Mouse (Mus musculus) adrenal gland, postnatal 4 days (tissue): ENCODE data around the gene Lrrc4b. TPM values are rescaled to one million over a fixed set of nuclear protein-coding genes. Genes with fewer than 3 reads are reported as not detected.

Experiments
- DNase-seq, 2 experiments: peaks; one replicate each; pipeline ENCODE4 v3.0.0; 2021 to 2022; ENCODE audit warnings: low spot score in 2 of 2, mixed read lengths in 2 of 2
- total RNA-seq, 2 experiments: library from RNA; stranded (reverse); gene quantifications; 2 replicates each; pipeline ENCODE4 v1.2.3; 2021

Gene Lrrc4b
- total RNA-seq, 2 experiments from 2014 or later = 18.7 to 18.8 TPM

DNA sequence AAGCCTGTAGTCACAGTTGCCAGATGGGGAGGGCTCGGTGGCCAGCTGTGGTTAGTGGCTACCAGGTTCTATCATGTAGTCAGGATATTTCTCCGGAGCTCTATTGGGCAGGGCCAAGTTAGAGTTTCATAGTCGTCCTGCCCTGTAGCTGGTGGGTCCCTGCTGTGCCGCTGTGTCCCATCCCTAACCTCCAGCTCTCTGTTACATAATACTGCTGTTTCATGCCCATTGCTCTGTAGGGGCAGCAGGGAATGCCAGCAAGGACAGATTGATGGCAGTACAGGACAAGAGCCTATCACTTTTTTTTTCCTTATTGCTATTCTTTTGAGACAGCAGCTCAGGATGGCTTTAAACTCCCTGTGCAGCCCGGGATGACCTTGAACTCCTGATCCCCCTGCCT, 7.0 kb downstream of the Lrrc4b start:
- DNase-seq = no peak

DNA sequence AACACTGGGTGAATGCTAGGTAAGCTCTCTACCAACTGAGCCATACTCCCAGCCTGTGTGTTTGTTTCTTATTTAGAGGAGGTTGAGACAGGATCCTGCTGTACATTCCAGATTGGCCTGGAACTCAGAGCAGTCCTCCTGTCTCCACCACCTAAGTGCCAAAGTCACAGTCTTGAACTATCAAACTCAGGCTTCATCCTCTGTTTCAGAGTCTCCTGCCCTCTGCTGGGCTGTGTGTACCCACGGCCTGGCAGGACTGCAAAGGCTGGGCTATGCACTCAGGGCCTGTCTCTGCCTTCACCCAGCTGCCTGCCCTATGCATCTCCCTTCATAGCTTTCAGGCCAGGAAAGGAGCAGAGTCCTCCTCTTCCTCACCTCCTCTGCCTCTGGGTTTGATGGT, 7.4 kb downstream of the Lrrc4b start:
- DNase-seq = no peak

DNA sequence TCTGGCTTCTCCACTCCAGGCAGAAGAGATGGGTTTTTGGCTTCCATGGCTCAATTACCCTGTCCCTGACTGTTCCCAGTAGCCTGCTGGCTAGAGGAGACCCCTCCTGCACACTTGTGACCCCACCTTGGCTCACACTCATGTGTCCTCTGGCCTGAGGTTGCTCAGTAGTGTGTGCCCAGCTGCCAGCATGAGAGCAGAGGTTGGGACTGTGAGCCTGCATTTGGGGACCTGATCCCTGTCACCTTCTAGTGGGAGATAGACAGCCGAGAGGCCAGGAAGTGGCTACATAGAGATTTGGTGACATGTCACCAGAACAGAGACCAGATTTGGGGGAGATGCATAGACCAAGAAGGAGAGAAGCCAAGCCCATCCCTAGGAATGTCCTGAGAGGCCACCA, 8.4 kb downstream of the Lrrc4b start:
- no peak for DNase-seq

DNA sequence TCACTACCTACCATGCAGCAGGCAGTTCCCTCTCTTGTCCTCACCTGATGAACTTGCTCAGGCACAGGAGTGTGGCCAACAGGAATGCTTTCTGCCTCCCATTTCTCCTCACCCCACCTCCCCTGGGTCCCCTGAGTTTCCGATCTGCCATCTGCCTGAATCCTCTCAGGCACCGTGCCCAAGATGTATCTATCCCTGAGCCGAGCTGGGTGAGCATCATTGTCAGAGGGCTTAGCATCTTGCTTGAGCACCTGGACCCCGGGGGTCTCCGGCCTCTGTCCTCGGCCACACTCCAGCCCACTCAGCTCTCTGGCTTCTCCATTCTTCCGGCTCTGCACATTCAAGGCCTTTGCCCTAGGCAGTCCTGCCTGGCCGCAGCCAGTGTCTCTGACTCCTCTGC, 9.1 kb downstream of the Lrrc4b start:
- DNase-seq = no peak

DNA sequence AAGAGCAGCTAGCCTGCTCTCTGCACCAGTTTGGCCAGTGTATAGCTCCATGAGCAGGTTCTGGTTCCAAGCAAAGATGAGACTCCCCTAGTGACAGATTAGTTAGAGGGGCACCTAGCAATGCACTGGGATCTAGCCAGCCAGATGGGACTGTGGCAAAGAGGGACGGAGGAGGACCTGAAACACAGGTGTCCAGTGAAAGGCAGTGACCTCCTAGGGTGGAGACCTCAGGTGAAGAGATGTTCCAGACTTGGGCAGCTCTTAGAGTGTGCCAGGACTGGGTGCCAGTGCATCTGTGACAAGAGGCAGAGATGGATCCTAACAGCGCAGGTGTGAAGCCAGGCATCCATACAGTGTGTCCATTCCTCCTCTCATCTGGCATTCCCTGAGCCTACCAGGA, 10.9 kb downstream of the Lrrc4b start:
- DNase-seq = no peak

DNA sequence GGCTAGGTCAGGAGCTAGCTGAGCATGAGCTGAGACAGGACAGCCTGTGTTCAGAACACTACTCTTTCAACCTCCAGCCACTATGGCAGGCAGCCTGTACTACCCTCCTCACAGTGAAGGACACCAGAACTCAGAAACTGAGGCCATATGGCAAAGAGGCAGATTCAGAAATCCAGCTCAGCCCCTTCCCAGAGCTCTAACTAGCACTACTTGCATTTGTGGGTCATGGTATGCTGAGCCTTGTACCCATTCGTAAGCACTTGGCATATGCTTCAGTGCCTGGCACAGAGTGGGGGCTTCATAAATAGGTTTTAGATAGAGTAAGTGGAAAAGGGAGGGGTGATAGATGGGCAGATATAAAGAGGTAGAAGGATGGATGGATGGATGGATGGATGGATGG, 11.7 kb downstream of the Lrrc4b start:
- DNase-seq = no peak

DNA sequence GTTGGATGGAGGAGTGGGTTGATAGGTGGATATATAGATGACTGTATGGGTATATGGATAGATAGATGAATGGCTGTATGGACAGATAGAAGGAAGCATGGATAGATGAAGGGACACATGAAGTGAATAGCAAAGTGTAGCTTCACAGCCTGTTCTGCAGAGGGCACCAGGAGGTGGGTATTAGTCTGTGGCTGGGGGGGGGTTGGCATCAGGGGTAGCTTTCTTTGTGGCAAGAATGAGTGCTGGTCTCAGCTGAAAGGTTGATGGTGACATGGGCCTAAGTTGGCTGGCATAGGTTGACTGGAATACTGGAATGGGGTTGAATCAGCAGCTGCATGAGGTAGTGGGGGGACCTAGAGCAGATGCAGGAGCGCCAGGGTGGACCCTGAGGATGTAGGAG, 12.4 kb downstream of the Lrrc4b start:
- no peak for DNase-seq

GRCm38 (mm10) chr7:44441648-44442109, 12.9 kb downstream of the Lrrc4b start:
- DNase-seq = no peak

DNA sequence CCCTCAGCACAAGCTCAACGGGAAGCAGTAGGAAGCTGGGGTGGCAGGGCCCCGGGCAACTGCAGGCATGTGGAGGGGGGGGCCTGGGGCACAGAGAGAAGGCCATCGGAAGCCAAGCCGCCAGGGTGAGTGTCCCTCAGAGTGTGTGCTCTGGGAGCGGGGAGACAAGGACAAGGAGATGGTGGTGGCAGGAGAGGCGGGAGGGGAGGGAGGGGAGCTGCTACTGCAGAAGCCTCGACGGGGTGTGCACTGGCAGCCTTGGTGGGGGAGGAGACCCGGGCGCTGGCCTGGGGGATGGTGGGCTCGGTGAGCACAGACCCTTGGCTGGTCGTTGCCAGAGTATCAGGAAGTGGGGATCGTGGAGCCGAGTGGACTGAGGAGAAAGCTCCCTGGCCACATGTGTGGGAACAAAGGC, 13.6 kb downstream of the Lrrc4b start:
- DNase-seq = no peak

GRCm38 (mm10) chr7:44443268-44444173, 14.7 kb downstream of the Lrrc4b start:
- no peak for DNase-seq

GRCm38 (mm10) chr7:44444886-44445527, 16.2 kb downstream of the Lrrc4b start:
- no peak for DNase-seq

GRCm38 (mm10) chr7:44445528-44445923, 16.7 kb downstream of the Lrrc4b start:
- no peak for DNase-seq

DNA sequence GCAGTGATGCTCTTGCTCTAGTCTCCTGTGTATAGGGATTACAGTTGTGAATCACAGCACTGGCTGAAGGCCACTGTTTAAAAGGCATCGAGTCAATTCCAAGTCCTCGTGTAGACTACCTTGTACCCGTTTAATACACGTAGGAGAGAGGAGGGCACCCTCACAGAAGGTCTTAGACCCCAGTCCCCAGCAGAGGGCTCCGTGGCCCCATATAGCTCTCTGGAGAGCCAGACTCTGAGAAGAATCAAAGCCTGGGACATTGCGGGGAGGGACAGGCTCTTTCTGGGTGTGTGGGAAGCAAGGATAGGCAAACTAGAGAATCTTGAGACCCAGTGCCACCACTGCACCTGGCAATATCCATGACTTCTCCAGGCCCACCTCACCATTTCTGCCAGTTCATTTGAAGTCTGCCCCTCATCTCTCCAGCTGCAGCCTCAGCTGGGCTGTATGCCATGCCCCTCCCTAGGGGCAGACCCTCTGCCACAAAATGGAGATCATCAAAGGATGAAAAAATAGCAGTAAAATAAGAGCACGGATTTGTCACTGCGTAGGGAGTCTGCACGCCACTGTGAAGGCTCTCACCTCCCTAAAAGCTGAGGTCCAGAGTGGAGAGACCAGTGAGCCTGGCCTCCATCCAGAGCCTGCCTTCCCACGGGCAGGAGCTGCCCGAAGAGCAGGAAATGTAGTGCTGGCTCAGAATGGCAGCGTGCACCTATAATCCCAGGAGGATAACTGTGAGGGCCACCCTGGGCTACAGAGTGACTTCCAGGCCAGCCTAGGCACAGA, 17.4 kb downstream of the Lrrc4b start:
- DNase-seq = no peak

DNA sequence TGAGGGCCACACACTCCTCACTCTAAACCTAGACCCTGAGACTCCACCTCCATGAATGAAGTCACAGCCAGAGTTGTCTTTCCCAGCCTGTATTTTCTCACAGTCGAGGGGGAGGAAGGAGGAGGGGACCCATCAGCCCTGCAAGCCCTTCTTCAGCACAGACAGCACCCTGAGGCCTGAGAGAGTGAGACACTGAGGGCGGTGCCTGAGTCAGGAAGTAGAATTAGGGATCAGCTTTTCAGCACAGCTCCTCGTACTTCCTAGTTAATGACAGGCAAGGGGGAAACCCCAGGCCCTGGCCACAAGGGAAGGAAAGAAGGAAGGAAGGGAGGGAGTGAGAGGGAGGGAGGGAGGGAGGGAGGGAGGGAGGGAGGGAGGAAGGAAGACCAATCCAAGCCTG, 24.4 kb downstream of the Lrrc4b start:
- DNase-seq = no peak

DNA sequence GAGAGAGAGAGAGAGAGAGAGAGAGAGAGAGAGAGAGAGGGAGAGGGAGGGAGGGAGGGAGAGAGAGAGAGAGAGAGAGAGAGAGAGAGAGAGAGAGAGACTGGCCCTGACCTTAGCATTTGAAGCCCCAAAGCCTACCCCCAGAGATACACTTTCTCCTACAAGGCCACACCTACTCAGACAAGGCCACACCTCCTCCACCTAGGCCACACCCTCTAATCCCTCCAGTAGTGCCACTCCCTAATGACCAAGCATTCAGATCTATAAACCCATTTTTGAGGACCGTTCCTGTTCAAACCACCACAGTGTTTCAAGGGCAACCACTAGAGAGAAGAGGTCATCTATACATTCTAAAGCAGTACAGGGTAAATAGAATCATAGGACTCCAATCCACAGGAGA, 27.5 kb downstream of the Lrrc4b start:
- DNase-seq = no peak

DNA sequence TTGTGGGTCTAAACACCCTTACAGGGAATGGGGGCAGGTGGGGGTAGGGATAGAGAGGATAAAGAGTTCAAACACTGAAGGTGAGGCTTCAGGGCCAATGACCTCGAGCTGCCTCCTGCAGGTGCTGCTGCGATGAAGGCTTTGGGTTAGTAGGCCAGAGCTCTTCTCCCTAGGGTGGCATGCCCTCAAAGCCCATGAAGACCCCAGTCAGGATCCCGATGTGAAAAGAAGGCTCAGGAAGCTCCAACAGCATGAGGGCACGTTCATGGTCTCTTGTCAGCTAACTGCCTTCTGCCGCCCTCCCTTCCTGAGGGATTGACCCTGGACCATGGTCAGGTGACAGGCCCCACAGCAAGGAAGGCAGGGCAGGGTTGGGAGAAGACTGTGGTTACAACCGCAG, 31.2 kb downstream of the Lrrc4b start:
- DNase-seq = no peak

- DNase-seq = no peak
These were observed 32.1 kb downstream of the Lrrc4b start for GRCm38 (mm10) chr7:44460767-44461502.

DNA sequence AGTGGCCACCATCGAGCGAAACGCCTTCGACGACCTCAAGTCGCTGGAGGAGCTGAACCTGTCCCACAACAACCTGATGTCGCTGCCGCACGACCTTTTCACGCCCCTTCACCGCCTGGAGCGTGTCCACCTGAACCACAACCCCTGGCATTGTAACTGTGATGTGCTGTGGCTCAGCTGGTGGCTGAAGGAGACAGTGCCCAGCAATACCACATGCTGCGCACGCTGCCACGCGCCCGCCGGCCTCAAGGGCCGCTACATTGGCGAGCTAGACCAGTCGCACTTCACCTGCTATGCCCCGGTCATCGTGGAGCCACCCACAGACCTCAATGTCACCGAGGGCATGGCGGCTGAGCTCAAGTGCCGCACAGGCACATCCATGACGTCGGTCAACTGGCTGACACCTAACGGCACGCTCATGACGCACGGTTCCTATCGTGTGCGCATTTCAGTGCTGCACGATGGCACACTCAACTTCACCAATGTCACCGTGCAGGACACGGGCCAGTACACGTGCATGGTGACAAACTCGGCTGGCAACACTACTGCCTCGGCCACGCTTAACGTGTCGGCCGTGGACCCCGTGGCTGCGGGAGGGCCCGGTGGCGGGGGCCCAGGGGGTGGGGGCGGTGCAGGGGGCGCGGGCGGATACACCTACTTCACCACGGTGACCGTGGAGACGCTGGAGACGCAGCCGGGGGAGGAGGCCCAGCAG, 32.8 kb downstream of the Lrrc4b start:
- no peak for DNase-seq

GRCm38 (mm10) chr7:44462218-44463055, 33.6 kb downstream of the Lrrc4b start:
- peak in 1 of 2 experiments; percentile 4 for DNase-seq
